24 mouse cellular contexts compared by ENCODE assay signal in genomic region chr10:88318179-88318578, GRCm38 (mm10).
"Had no signal": no experiment of that assay in that cellular context is flagged by ENCODE, and none has a peak within 500 bp of the region (broad histone marks: within the 10 kb centered on the region; RNA-seq: fewer than 3 reads in every experiment).

No protein-coding gene starts in this region.

- H3K9ac ChIP-seq: heart, embryonic 13.5 days; heart, embryonic 15.5 days; hindbrain, embryonic 13.5 days; hindbrain, embryonic 15.5 days; kidney, embryonic 15.5 days; limb, embryonic 13.5 days; limb, embryonic 15.5 days; liver, embryonic 12.5 days had no signal

- H3K27me3 ChIP-seq: heart, embryonic 13.5 days; heart, embryonic 15.5 days; hindbrain, embryonic 13.5 days; hindbrain, embryonic 15.5 days; kidney, embryonic 15.5 days; limb, embryonic 13.5 days; liver, embryonic 12.5 days had no signal

- DNase-seq: gastrocnemius, postnatal 14 days; gastrocnemius, postnatal 36 days; heart, adult 2 months; heart, postnatal 14 days; heart, postnatal 36 days; kidney, adult 11 months; kidney, adult 2 months; kidney, postnatal 14 days; kidney, postnatal 36 days; layer of hippocampus, adult 9-11 months; layer of hippocampus, postnatal 36 days; left cerebral cortex, postnatal 4 days had no signal

- H3K4me2 ChIP-seq: heart, embryonic 11.5 days; heart, embryonic 13.5 days; heart, embryonic 15.5 days; hindbrain, embryonic 13.5 days; hindbrain, embryonic 15.5 days; kidney, embryonic 15.5 days; limb, embryonic 13.5 days; limb, embryonic 15.5 days; liver, embryonic 12.5 days had no signal

- H3K36me3 ChIP-seq: heart, embryonic 13.5 days; heart, embryonic 15.5 days; hindbrain, embryonic 13.5 days; hindbrain, embryonic 15.5 days; kidney, embryonic 15.5 days; limb, embryonic 13.5 days; limb, embryonic 15.5 days; liver, embryonic 12.5 days had no signal

- H3K9me3 ChIP-seq: heart, embryonic 13.5 days; heart, embryonic 15.5 days; hindbrain, embryonic 13.5 days; hindbrain, embryonic 15.5 days; kidney, embryonic 15.5 days; limb, embryonic 13.5 days; limb, embryonic 15.5 days; liver, embryonic 12.5 days had no signal

- H3K4me1 ChIP-seq: hindbrain, embryonic 15.5 days; kidney, embryonic 15.5 days; limb, embryonic 13.5 days; limb, embryonic 15.5 days; liver, embryonic 12.5 days had no signal

- ATAC-seq: hindbrain, postnatal 0 days; intestine, embryonic 16.5 days; liver, embryonic 12.5 days had no signal

- H3K4me3 ChIP-seq: heart, adult 2 months; heart, embryonic 13.5 days; heart, embryonic 15.5 days; hindbrain, embryonic 13.5 days; hindbrain, embryonic 15.5 days; kidney, embryonic 15.5 days; limb, embryonic 13.5 days; limb, embryonic 15.5 days; liver, embryonic 12.5 days had no signal

- H3K27ac ChIP-seq: heart, adult 2 months; heart, embryonic 13.5 days; heart, embryonic 15.5 days; hindbrain, embryonic 13.5 days; hindbrain, embryonic 15.5 days; hindbrain, postnatal 0 days; kidney, embryonic 15.5 days; kidney, postnatal 0 days; limb, embryonic 13.5 days; limb, embryonic 15.5 days; liver, embryonic 12.5 days had no signal
